Mouse (Mus musculus) MEL (cell line): Measurements from ENCODE around the gene Stk11. TPM values are rescaled to one million over a fixed set of nuclear protein-coding genes. Genes with fewer than 3 reads are reported as not detected.

Source experiments
- DNase-seq: peaks from one replicate; pipeline ENCODE4 v3.0.0; 2011; ENCODE audit warnings: low read depth, low spot score
- H3K27ac ChIP-seq: 2 replicates; pipeline ENCODE4 v1.5.1; 2012; ENCODE audit warnings: low read depth, mild to moderate bottlenecking, control low read depth, low read length, moderate library complexity; ENCODE audit not compliant: control insufficient read depth
- H3K27me3 ChIP-seq, 2 experiments: fragments of 150-350 bp in 1 of 2; sonication (generic) in 1 of 2; 2 replicates each; pipeline ENCODE4 v1.6.1; 2012; ENCODE audit warnings: low read length in 2 of 2, mild to moderate bottlenecking in 2 of 2, improper control_type of control experiment in 1 of 2, moderate library complexity in 1 of 2; ENCODE audit not compliant: insufficient read depth in 2 of 2, control insufficient read depth in 1 of 2
- H3K36me3 ChIP-seq, 2 experiments: 2 replicates each; pipeline ENCODE4 v1.6.1; 2012 to 2014; ENCODE audit warnings: low read length in 2 of 2, improper control_type of control experiment in 1 of 2, inconsistent platforms in 1 of 2, mild to moderate bottlenecking in 1 of 2; ENCODE audit not compliant: insufficient read depth in 2 of 2, control insufficient read depth in 1 of 2
- H3K4me1 ChIP-seq, 2 experiments: fragments of 150-350 bp in 1 of 2; sonication (generic) in 1 of 2; 2 replicates each; pipeline ENCODE4 v1.6.1; 2012; ENCODE audit warnings: low read length in 2 of 2, improper control_type of control experiment in 1 of 2, mild to moderate bottlenecking in 1 of 2; ENCODE audit not compliant: insufficient read depth in 2 of 2, control insufficient read depth in 1 of 2
- H3K4me3 ChIP-seq, 2 experiments: fragments of 150-350 bp in 1 of 2; sonication (generic) in 1 of 2; 2 replicates each; pipeline ENCODE4 v1.5.1; 2012; ENCODE audit warnings: low read depth in 2 of 2, low read length in 2 of 2, mild to moderate bottlenecking in 2 of 2, moderate library complexity in 2 of 2, control low read depth in 1 of 2, improper control_type of control experiment in 1 of 2; ENCODE audit not compliant: control insufficient read depth in 1 of 2, insufficient read depth in 1 of 2
- H3K79me2 ChIP-seq: 2 replicates; pipeline ENCODE4 v1.6.1; 2012; ENCODE audit warnings: mild to moderate bottlenecking, low read length, moderate library complexity; ENCODE audit not compliant: control insufficient read depth, poor library complexity, insufficient read depth
- H3K9ac ChIP-seq: 2 replicates; pipeline ENCODE4 v1.6.1; 2012; ENCODE audit warnings: low read depth, mild to moderate bottlenecking, control low read depth, low read length, moderate library complexity; ENCODE audit not compliant: control insufficient read depth, poor library complexity, severe bottlenecking
- H3K9me3 ChIP-seq: fragments of 150-350 bp; sonication (generic); replicated peaks from 2 replicates; pipeline ENCODE4 v1.6.1; 2012; ENCODE audit warnings: mild to moderate bottlenecking, low read length, improper control_type of control experiment, moderate library complexity; ENCODE audit not compliant: insufficient read depth
- CTCF ChIP-seq, 3 experiments: IDR thresholded peaks in 2 of 3; conservative IDR thresholded peaks in 1 of 3; 2 replicates each; pipeline ENCODE4 v1.5.1; 2011 to 2012; ENCODE audit warnings: low read length in 3 of 3, low read depth in 2 of 3, mild to moderate bottlenecking in 2 of 3, improper control_type of control experiment in 1 of 3, inconsistent platforms in 1 of 3, mixed read lengths in 1 of 3, moderate library complexity in 1 of 3; ENCODE audit not compliant: control insufficient read depth in 1 of 3, insufficient read depth in 1 of 3, poor library complexity in 1 of 3, severe bottlenecking in 1 of 3
- ELF1 ChIP-seq: IDR thresholded peaks from 2 replicates; pipeline ENCODE4 v1.6.1; 2014; ENCODE audit warnings: low read depth, mild to moderate bottlenecking, inconsistent platforms, low read length, improper control_type of control experiment, moderate library complexity
- EP300 ChIP-seq, 2 experiments: IDR thresholded peaks; 2 replicates each; pipeline ENCODE4 v1.6.1; 2011; ENCODE audit warnings: improper control_type of control experiment in 2 of 2, low read length in 2 of 2, low read depth in 1 of 2, mild to moderate bottlenecking in 1 of 2
- GABPA ChIP-seq: IDR thresholded peaks from 2 replicates; pipeline ENCODE4 v1.6.1; 2012; ENCODE audit warnings: low read depth, mild to moderate bottlenecking, inconsistent platforms, low read length, improper control_type of control experiment, moderate library complexity
- GATA1 ChIP-seq: IDR thresholded peaks from 2 replicates; pipeline ENCODE4 v1.6.1; 2011; ENCODE audit warnings: low read depth, low read length, improper control_type of control experiment
- JUND ChIP-seq: IDR thresholded peaks from 2 replicates; pipeline ENCODE4 v1.6.1; 2011; ENCODE audit warnings: low read depth, mild to moderate bottlenecking, improper control_type of control experiment, low read length
- MAX ChIP-seq: IDR thresholded peaks from 2 replicates; pipeline ENCODE4 v1.6.1; 2011; ENCODE audit warnings: low read length, improper control_type of control experiment
- MAZ ChIP-seq: IDR thresholded peaks from 2 replicates; pipeline ENCODE4 v1.6.1; 2012; ENCODE audit warnings: low read depth, mild to moderate bottlenecking, inconsistent platforms, low read length, improper control_type of control experiment
- MEF2A ChIP-seq: IDR thresholded peaks from 2 replicates; pipeline ENCODE4 v1.6.1; 2014; ENCODE audit warnings: low read depth, mild to moderate bottlenecking, inconsistent platforms, low read length, improper control_type of control experiment; ENCODE audit not compliant: poor library complexity, insufficient replicate concordance, severe bottlenecking; ENCODE audit errors: extremely low read depth
- NRF1 ChIP-seq: IDR thresholded peaks from 2 replicates; pipeline ENCODE4 v1.6.1; 2014; ENCODE audit warnings: low read depth, mild to moderate bottlenecking, inconsistent platforms, low read length, improper control_type of control experiment, moderate library complexity; ENCODE audit not compliant: poor library complexity, insufficient read depth, severe bottlenecking
- POLR2AphosphoS5 ChIP-seq: IDR thresholded peaks from 2 replicates; pipeline ENCODE4 v1.6.1; 2012; ENCODE audit warnings: low read depth, borderline replicate concordance, mild to moderate bottlenecking, inconsistent platforms, low read length, moderate library complexity, mixed read lengths
- SIN3A ChIP-seq: IDR thresholded peaks from 2 replicates; pipeline ENCODE4 v1.6.1; 2012; ENCODE audit warnings: low read length, improper control_type of control experiment, inconsistent platforms
- SMC3 ChIP-seq: IDR thresholded peaks from 2 replicates; pipeline ENCODE4 v1.6.1; 2011; ENCODE audit warnings: low read depth, low read length, improper control_type of control experiment
- TAL1 ChIP-seq: IDR thresholded peaks from 2 replicates; pipeline ENCODE4 v1.6.1; 2012; ENCODE audit warnings: mild to moderate bottlenecking, inconsistent platforms, low read length, moderate library complexity, mixed read lengths
- TCF12 ChIP-seq: IDR thresholded peaks from 2 replicates; pipeline ENCODE4 v1.6.1; 2014; ENCODE audit warnings: low read depth, mild to moderate bottlenecking, inconsistent platforms, low read length, improper control_type of control experiment, moderate library complexity
- USF1 ChIP-seq: IDR thresholded peaks from 2 replicates; pipeline ENCODE4 v1.6.1; 2014; ENCODE audit warnings: low read depth, mild to moderate bottlenecking, inconsistent platforms, low read length, improper control_type of control experiment, moderate library complexity
- USF2 ChIP-seq, 2 experiments: IDR thresholded peaks; 2 replicates each; pipeline ENCODE4 v1.6.1; 2011 to 2012; ENCODE audit warnings: improper control_type of control experiment in 2 of 2, low read length in 2 of 2, borderline replicate concordance in 1 of 2, inconsistent platforms in 1 of 2, low read depth in 1 of 2, mild to moderate bottlenecking in 1 of 2; ENCODE audit not compliant: insufficient read depth in 1 of 2
- ZKSCAN1 ChIP-seq: IDR thresholded peaks from 2 replicates; pipeline ENCODE4 v1.6.1; 2012; ENCODE audit warnings: low read depth, mild to moderate bottlenecking, inconsistent platforms, low read length, improper control_type of control experiment, moderate library complexity
- ZMIZ1 ChIP-seq: IDR thresholded peaks from 2 replicates; pipeline ENCODE4 v1.6.1; 2012; ENCODE audit warnings: low read depth, mild to moderate bottlenecking, inconsistent platforms, low read length, improper control_type of control experiment, moderate library complexity
- polyA plus RNA-seq, 2 experiments: library from polyadenylated mRNA; stranded (reverse) in 1 of 2; unstranded in 1 of 2; fragments of >175 nt in 1 of 2; fragments of >200 nt in 1 of 2; gene quantifications; 2 replicates each; pipeline versions ENCODE4 v1.2.1 to v1.2.4; 2012; ENCODE audit warnings: low replicate concordance in 2 of 2, low read depth in 1 of 2; ENCODE audit not compliant: insufficient read length in 2 of 2, insufficient read depth in 1 of 2, missing spikeins in 1 of 2
- total RNA-seq: library from RNA; depleted of rRNA; stranded (reverse); fragments of 300-350 nt; gene quantifications from 2 replicates; pipeline ENCODE4 v1.2.3, GENCODE M21; 2012

Gene Stk11
- total and polyA plus RNA-seq, 3 experiments: 108 to 188 TPM; not detected in 1

DNA sequence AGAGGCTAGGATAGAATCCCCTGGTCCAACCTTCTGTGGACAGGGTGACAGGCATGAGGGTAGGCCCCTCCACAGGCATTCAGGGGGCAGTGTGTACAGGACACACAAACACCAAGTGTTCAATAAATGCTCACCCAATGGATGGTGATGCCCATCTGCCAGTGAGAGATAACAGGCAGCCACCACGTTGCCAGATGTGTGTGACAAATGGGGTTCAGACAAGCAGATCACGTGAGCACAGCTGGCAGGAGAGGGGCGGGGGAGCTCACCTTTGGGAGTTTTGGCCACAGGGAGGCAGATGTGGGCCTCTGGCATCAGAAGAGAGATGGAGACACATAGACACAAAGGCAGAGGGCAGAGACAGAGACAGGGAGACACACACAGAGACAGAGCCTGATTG, 34.5 kb upstream of the Stk11 start:
- H3K27ac ChIP-seq: no peak overlapping the region
- TF ChIP-seq TAL1 (peak; percentile 61), USF1 (peak; percentile 37; the same call in 1 of the 2 replicates), ZKSCAN1 (no peak), POLR2AphosphoS5 (no peak), EP300 (IDR thresholded peaks at IDR 0.05; ENCODE audit: low read depth in 1 of 2, low read length in 2 of 2) (0 out of 4 replicates have a peak, but pooled peaks of 1 of the 2 experiments have one; percentile 7)
- peaks cover 0 to 10% of the 10 kb centered on the region in 2 experiments; a peak in 2 of 4 replicates for H3K4me1 ChIP-seq
- H3K27me3 ChIP-seq: no peaks in the 10 kb centered on the region
- peaks cover 3 to 6% of the 10 kb centered on the region in 2 experiments; a peak in 3 of 4 replicates for H3K36me3 ChIP-seq
- no peak for DNase-seq
- H3K79me2 ChIP-seq: no peaks in the 10 kb centered on the region
- no peak overlapping the region for H3K9ac ChIP-seq
- H3K4me3 ChIP-seq: no peak overlapping the region
- no peaks in the 10 kb centered on the region for H3K9me3 ChIP-seq

GRCm38 (mm10) chr10:80084817-80085487, 30.7 kb upstream of the Stk11 start:
- Histone ChIP-seq H3K36me3 (peaks cover 3 to 6% of the 10 kb centered on the region in 2 experiments; a peak in 3 of 4 replicates), H3K27ac (no peak overlapping the region), H3K4me3 (no peak overlapping the region), H3K4me1 (peaks cover 0 to 10% of the 10 kb centered on the region in 2 experiments; a peak in 2 of 4 replicates), H3K27me3 (no peaks in the 10 kb centered on the region), H3K9ac (no peak overlapping the region), H3K9me3 (no peaks in the 10 kb centered on the region), H3K79me2 (no peaks in the 10 kb centered on the region; the same call in 1 of the 2 replicates)
- TF ChIP-seq MEF2A: no peak
- TF ChIP-seq MAZ: no peak
- TF ChIP-seq SMC3: no peak
- no peak for TF ChIP-seq GATA1
- TF ChIP-seq ZKSCAN1: no peak
- no peak for TF ChIP-seq NRF1
- no peak for TF ChIP-seq SIN3A
- TF ChIP-seq ELF1: no peak
- TF ChIP-seq MAX: no peak
- no peak for TF ChIP-seq GABPA
- no peak for DNase-seq

DNA sequence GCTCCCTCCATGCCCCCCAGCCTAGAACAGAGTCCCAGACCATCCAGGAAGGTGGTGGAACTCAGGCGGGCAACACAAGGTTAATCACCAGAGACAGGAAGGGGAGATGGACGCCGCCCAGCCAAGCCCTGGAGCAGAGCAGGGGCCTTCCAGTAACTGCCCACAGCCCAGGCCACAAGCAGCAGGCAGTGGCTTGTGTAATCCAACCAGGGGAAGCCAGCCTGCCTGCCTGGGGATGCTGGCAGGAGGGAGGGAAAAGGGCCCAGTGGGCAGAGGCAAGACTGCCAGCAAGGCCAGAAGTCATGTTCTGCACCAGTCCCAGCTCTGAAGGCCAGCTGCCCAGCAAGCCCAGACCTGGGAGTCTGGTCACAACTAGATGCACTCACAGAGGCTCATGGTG, 28.8 kb upstream of the Stk11 start:
- Histone ChIP-seq H3K9ac (no peak overlapping the region), H3K4me3 (no peak overlapping the region), H3K4me1 (no peaks in the 10 kb centered on the region), H3K79me2 (no peaks in the 10 kb centered on the region; the same call in 1 of the 2 replicates), H3K27me3 (no peaks in the 10 kb centered on the region), H3K9me3 (no peaks in the 10 kb centered on the region), H3K27ac (no peak overlapping the region), H3K36me3 (peaks cover 0 to 3% of the 10 kb centered on the region in 2 experiments; a peak in 1 of 4 replicates)
- TF ChIP-seq JUND (no peak), NRF1 (no peak), SIN3A (no peak), CTCF (IDR thresholded peaks at IDR 0.05 in 2 of 3, conservative IDR thresholded peaks at IDR 0.05 in 1 of 3; ENCODE audit: control insufficient read depth in 1 of 3, insufficient read depth in 1 of 3, low read depth in 2 of 3, low read length in 3 of 3, poor library complexity in 1 of 3, severe bottlenecking in 1 of 3) (no peak), ELF1 (no peak), TCF12 (no peak), USF2 (IDR thresholded peaks at IDR 0.05; ENCODE audit: borderline replicate concordance in 1 of 2, insufficient read depth in 1 of 2, low read depth in 1 of 2, low read length in 2 of 2) (no peak), ZMIZ1 (no peak), SMC3 (no peak)
- DNase-seq: no peak
